Mouse (Mus musculus): ENCODE data around the gene Inpp5d.

- TF ChIP-seq POLR2A (IDR thresholded peaks at IDR 0.05; ENCODE audit: extremely low read depth, insufficient read depth, low read length), result no peak
- no peak for TF ChIP-seq CTCF (IDR thresholded peaks at IDR 0.05; ENCODE audit: extremely low read depth, insufficient read depth, low read length)
Observed at GRCm38 (mm10) chr1:87650611-87651079, 30.5 kb downstream of the Inpp5d start.
